Mouse (Mus musculus) spleen, adult 10 weeks (tissue): Measurements from ENCODE around the gene Mc3r. TPM values are rescaled to one million over a fixed set of nuclear protein-coding genes. Genes with fewer than 3 reads are reported as not detected.

ENCODE experiments used
- polyA plus RNA-seq: library from polyadenylated mRNA; stranded (reverse); fragments of 350-450 nt; fragmentation: Illumina TruSeq; extraction: RNeasy Lipid Tissue Mini Kit (QIAGEN cat#74804); gene quantifications from one replicate; pipeline ENCODE4 v1.2.3, GENCODE M21; 2015; ENCODE audit warnings: low replicate concordance; ENCODE audit not compliant: insufficient read depth

Gene Mc3r
- not detected for polyA plus RNA-seq

DNA sequence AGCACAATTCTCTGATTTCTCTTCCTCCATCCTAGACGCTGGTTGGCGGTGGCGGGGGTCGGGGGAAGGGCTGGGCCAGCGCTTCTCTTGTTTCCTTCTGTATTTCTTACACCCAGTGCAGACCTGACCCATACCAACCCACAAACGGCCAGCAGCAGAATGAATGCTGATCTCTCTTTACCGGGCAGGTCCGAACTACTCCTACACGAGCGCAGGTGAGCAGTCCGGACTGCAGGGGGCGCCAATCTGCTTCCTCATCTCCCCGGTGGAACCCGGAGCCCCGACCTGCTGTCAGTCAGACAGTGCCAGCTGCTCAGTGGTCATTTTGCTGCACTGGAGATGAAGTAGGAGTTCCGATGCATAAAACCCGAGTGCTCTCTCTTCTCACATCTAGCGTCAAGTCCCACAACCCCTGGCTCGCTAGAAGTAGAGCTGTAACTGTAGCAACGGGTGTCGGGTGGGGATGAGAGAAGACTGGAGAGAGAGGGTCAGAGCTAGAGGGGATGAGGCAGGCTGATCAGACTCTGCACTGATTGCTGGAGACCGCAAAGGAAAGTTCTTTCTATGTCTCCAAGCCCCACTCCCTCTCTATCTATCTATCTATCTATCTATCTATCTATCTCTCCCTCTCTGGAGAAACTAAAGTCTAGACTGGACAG is at the start of gene Mc3r:
Gene Mc3r, plus strand, starts transcription at position 387 of the 659 bp plus-strand sequence.

Other genes with a start within 250 kb of the Mc3r start
- gene Cbln4, start 205.0 kb upstream of the Mc3r start, polyA plus RNA-seq: not detected
- 15.1 TPM for gene Fam210b, start 97.1 kb downstream of the Mc3r start, polyA plus RNA-seq
- 9.5 TPM for gene Aurka, start 122.0 kb downstream of the Mc3r start, polyA plus RNA-seq
- 19.3 TPM for gene Cstf1, start 122.2 kb downstream of the Mc3r start, polyA plus RNA-seq
- gene Cass4, start 145.3 kb downstream of the Mc3r start, polyA plus RNA-seq: 2.1 TPM
- gene Rtf2, start 192.1 kb downstream of the Mc3r start, polyA plus RNA-seq: 46.9 TPM
- not detected for gene Gcnt7, start 210.1 kb downstream of the Mc3r start, polyA plus RNA-seq
- gene Fam209, start 224.0 kb downstream of the Mc3r start, polyA plus RNA-seq: 0.94 TPM